Mouse (Mus musculus) stomach, embryonic 14.5 days (tissue): ENCODE results near the gene Tbx5. TPM values are rescaled to one million over a fixed set of nuclear protein-coding genes. Genes with fewer than 3 reads are reported as not detected.

Source experiments
- ATAC-seq: fragments of 200-750 bp; cut with Nextera tagmentation; 2 replicates; pipeline ENCODE4 v1.8.0; 2017; ENCODE audit warnings: low read depth, moderate TSS enrichment; ENCODE audit not compliant: insufficient number of reproducible peaks, insufficient read depth, low FRiP score
- H3K27ac ChIP-seq: fragments of 300-500 bp; sonication (generic); 2 replicates; pipeline ENCODE4 v1.5.1; 2014; ENCODE audit warnings: mild to moderate bottlenecking, low read length, moderate library complexity, mixed read lengths
- H3K27me3 ChIP-seq: fragments of 300-500 bp; sonication (generic); 2 replicates; pipeline ENCODE4 v1.6.1; 2014; ENCODE audit warnings: low read length, control low read depth, mixed read lengths; ENCODE audit not compliant: control insufficient read depth, insufficient read depth
- H3K36me3 ChIP-seq: fragments of 300-500 bp; sonication (generic); 2 replicates; pipeline ENCODE4 v1.6.1; 2014; ENCODE audit warnings: mild to moderate bottlenecking, control low read depth, low read length, moderate library complexity, mixed read lengths; ENCODE audit not compliant: control insufficient read depth, insufficient read depth
- H3K4me1 ChIP-seq: fragments of 300-500 bp; sonication (generic); 2 replicates; pipeline ENCODE4 v1.6.1; 2014; ENCODE audit warnings: low read length, control low read depth, mixed read lengths; ENCODE audit not compliant: control insufficient read depth, insufficient read depth
- H3K4me2 ChIP-seq: fragments of 300-500 bp; sonication (generic); replicated peaks from 2 replicates; pipeline ENCODE4 v1.6.1; 2014; ENCODE audit warnings: low read depth, low read length, control low read depth
- H3K4me3 ChIP-seq: fragments of 300-500 bp; sonication (generic); 2 replicates; pipeline ENCODE4 v1.5.1; 2014; ENCODE audit warnings: low read depth, low read length, control low read depth
- H3K9ac ChIP-seq: fragments of 300-500 bp; sonication (generic); replicated peaks from 2 replicates; pipeline ENCODE4 v1.6.1; 2014; ENCODE audit warnings: low read depth, mild to moderate bottlenecking, control low read depth, low read length, moderate library complexity, mixed read lengths
- H3K9me3 ChIP-seq: fragments of 300-500 bp; sonication (generic); 2 replicates; pipeline ENCODE4 v1.6.1; 2016; ENCODE audit warnings: low read depth, low read length, control low read depth; ENCODE audit not compliant: control insufficient read depth
- WGBS: fragments of 180-500 bp; shearing (Covaris S2); extraction: QIAGEN DNeasy Blood & Tissue Kit; methylation state at CpG from one replicate; pipeline ENCODE4 v1.1.7; 2014; 5-methylcytosine and 5-hydroxymethylcytosine counted together
- polyA plus RNA-seq: library from polyadenylated mRNA; unstranded; fragments of >200 nt; fragmentation: Nextera tagmentation; extraction: Ambion mirVana; gene quantifications from 2 replicates; pipeline ENCODE4 v1.2.1, GENCODE M21; 2014

Gene Tbx5
- polyA plus RNA-seq, 1 experiment from 2014 or later: 0.38 TPM

DNA sequence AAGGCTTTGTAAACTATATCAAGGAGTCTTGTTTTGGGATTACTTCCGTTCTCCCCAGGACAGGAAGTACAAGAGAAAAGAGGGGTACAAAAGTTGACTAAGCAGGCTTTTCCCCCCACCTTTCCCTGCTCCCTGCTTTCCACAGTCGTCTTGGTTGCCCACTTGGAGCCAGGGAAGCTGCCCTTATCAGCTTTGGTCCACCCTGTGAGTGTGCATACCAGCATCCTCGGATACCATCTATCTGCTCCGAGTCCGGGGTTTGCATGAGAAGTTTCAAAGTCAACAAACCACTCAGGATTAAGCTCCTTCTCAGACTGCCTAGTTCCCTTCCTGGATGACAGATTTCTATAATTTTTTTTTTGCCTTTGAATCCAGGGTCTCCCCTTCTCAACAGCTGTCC is 26.8 kb upstream of the Tbx5 start:
- Histone ChIP-seq H3K4me1 (no peaks in the 10 kb centered on the region), H3K27ac (no peak overlapping the region), H3K36me3 (no peaks in the 10 kb centered on the region), H3K4me3 (no peak overlapping the region), H3K27me3 (peaks cover 86% of the 10 kb centered on the region), H3K4me2 (no peak overlapping the region), H3K9ac (no peak overlapping the region), H3K9me3 (no peaks in the 10 kb centered on the region)
- WGBS: 2% methylated on average over 5 of the region's 5 CpGs
- ATAC-seq: no peak

DNA sequence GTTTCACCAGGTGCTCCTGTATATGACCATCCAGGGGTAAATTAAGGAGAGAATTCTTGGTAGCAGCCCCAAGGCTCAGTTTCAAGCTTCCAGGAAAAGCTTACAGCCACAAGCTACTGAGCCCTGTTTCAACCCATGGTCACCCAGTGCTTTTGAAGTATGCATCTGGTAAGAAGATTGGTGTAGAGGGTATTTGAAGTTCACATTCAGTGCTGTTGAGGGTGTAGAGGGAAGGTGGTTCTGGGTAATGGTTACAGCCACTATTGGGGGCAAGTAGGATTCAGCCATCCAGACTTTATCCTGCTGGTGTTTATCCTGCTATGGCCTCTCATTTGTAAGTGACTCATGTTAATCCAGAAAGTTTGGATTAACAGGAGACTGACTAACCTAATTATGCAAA is 26.0 kb upstream of the Tbx5 start:
- Histone ChIP-seq H3K27ac (no peak overlapping the region), H3K9ac (no peak overlapping the region), H3K4me1 (no peaks in the 10 kb centered on the region), H3K27me3 (peaks cover 82% of the 10 kb centered on the region), H3K4me2 (no peak overlapping the region), H3K4me3 (no peak overlapping the region), H3K36me3 (no peaks in the 10 kb centered on the region), H3K9me3 (no peaks in the 10 kb centered on the region)
- no peak for ATAC-seq

DNA sequence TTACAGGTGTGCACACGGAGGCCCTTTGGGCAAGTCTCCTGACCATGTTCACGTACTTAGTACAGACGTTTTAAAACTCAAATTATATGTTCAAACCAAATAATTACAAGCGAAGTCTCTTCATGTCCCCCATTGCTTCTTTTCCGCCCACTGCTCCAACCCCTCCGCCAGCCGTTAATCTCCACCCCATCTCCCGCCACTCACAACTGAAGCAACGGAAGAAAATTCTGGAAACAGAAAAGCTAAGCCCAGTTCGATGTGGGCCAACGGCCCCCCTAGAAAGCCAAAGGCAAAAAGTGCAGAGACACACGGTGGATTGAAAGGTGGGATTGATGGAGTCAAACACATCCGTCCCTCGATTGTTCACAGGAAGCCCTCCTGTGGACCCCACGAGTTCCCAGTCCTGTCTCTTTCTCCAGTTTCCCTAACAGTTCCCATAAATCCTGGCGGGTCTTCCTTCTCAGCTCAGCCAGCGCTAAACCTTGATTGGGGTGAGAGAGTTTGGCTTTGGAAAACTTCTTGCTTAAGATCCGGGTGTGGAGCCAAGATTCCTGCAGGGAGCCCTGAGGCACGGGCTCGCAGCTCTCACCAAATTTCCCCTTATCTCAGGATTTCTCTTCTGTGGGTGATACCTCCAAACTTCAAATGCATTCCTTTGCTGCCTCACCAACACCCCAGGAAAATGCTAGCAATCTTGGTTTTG is 24.8 kb upstream of the Tbx5 start:
- no peak overlapping the region for H3K9ac ChIP-seq
- no peak for ATAC-seq
- no peaks in the 10 kb centered on the region for H3K36me3 ChIP-seq
- H3K4me2 ChIP-seq: no peak overlapping the region
- H3K27me3 ChIP-seq: peaks cover 71% of the 10 kb centered on the region
- WGBS: 3% methylated on average over 20 of the region's 20 CpGs
- H3K9me3 ChIP-seq: no peaks in the 10 kb centered on the region
- no peaks in the 10 kb centered on the region for H3K4me1 ChIP-seq
- H3K27ac ChIP-seq: no peak overlapping the region
- no peak overlapping the region for H3K4me3 ChIP-seq

DNA sequence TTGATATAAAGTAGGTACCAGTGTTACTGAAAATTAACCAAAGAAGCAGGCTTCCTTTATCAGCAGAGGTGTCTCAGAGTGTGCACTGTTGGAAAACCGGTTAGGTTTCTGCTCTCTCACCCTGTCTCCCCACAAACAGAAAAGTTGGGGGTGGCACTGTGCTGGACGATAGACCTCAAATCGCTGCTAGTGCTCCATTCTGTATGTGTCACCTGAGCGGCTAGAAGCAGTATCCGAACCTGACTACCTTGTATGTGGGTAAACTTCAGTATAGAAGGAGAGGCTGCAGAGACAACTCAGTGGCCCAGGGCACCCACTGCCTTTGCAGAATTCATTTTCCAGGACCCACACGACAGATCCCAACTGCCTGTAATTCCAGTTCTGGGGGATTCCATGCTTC is 23.8 kb upstream of the Tbx5 start:
- no peaks in the 10 kb centered on the region for H3K4me1 ChIP-seq
- H3K4me2 ChIP-seq: no peak overlapping the region
- no peaks in the 10 kb centered on the region for H3K9me3 ChIP-seq
- H3K27me3 ChIP-seq: peaks cover 60% of the 10 kb centered on the region
- no peak overlapping the region for H3K9ac ChIP-seq
- WGBS: 54% methylated on average over 6 of the region's 6 CpGs
- H3K36me3 ChIP-seq: no peaks in the 10 kb centered on the region
- no peak for ATAC-seq
- H3K4me3 ChIP-seq: no peak overlapping the region
- H3K27ac ChIP-seq: no peak overlapping the region

DNA sequence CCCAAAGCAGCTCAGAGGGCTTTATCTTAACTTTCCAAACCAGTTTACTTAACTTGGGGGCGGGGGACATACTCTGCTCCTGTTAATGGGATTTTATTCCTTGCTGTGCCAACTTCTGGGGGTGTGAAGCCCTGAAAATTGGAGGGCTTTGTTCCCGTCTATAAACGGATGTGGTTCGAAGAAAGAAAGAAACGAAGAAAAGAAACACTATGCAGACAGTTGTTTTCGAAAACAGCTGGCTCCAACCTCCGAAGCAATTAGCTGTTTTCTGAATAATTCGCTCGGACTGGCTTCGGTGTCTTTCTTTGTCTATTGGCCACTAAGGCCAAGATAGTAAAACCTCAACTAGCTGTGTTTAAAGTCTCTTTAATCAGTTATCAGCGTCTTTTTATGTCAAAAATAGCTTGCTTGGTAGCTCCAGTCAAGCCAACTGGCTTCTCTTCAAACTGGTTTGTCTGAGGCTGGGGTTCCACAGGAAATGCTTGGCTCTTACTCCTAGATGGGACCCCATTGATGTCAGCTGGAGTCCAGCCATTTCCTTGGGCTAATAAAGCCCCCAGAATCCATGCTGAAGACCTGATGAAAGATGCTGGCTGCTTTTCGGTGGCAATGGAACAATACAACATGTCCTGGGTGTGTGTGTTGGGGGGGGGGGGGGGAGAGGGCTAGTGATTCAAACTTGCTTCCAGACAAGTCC is 21.3 kb upstream of the Tbx5 start:
- H3K9ac ChIP-seq: no peak overlapping the region
- peaks cover 7% of the 10 kb centered on the region; the same call in 1 of the 2 replicates for H3K9me3 ChIP-seq
- no peaks in the 10 kb centered on the region for H3K36me3 ChIP-seq
- no peaks in the 10 kb centered on the region for H3K4me1 ChIP-seq
- peaks cover 43% of the 10 kb centered on the region for H3K27me3 ChIP-seq
- H3K4me2 ChIP-seq: no peak overlapping the region
- no peak for ATAC-seq
- H3K27ac ChIP-seq: no peak overlapping the region
- WGBS: 60% methylated on average over 12 of the region's 12 CpGs
- no peak overlapping the region for H3K4me3 ChIP-seq

DNA sequence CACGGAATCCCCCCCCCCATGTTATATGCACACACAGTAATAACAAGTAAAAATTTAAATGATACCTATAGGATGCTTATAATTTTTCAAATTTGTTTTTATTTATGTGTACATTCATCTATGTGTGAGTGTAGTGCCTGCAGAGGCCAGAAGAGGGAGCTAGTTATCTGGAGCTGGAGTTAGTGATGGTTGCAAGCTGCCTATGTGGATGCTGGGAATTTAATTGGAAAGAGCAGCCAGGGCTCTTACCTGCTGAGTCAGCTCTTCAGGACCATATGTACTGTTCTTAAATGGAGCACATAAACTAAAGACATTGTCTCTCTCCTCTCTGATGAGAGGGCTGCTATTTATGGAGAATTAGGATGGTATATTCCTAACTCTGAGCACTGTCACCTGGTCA is 17.2 kb upstream of the Tbx5 start:
- 50% methylated on average over 1 of the region's 1 CpGs for WGBS
- Histone ChIP-seq H3K27me3 (peaks cover 5% of the 10 kb centered on the region; the same call in 1 of the 2 replicates), H3K4me2 (no peak overlapping the region), H3K36me3 (no peaks in the 10 kb centered on the region), H3K27ac (no peak overlapping the region), H3K9me3 (peaks cover 7% of the 10 kb centered on the region; the same call in 1 of the 2 replicates), H3K4me1 (no peaks in the 10 kb centered on the region), H3K9ac (no peak overlapping the region), H3K4me3 (no peak overlapping the region)
- ATAC-seq: no peak

DNA sequence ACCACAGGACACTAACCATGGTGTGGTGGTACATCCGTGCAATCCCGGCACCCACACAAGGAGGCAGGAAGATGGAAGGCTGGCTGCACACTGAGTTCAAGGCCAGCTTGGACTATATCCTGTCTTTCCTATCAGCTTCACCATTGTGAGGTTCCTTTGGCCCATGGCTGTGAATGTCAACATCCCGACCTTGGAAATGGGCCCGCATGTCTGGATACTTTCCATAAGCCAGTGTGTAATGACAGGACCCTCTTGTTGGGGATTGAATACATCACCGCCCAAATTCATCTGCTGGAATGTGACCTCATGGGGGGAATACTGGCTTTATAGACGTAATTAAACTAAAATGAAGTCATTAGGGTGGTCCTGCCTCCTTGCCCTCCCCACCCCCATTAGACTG is 12.0 kb upstream of the Tbx5 start:
- no peak overlapping the region for H3K27ac ChIP-seq
- ATAC-seq: no peak
- no peak overlapping the region for H3K4me2 ChIP-seq
- H3K9me3 ChIP-seq: peaks cover under 1% of the 10 kb centered on the region; the same call in 1 of the 2 replicates
- 0 out of 2 replicates have a peak, but pooled peaks cover 10% of the 10 kb centered on the region for H3K27me3 ChIP-seq
- H3K36me3 ChIP-seq: no peaks in the 10 kb centered on the region
- 85% methylated on average over 6 of the region's 6 CpGs for WGBS
- no peak overlapping the region for H3K4me3 ChIP-seq
- H3K4me1 ChIP-seq: no peaks in the 10 kb centered on the region
- H3K9ac ChIP-seq: no peak overlapping the region

DNA sequence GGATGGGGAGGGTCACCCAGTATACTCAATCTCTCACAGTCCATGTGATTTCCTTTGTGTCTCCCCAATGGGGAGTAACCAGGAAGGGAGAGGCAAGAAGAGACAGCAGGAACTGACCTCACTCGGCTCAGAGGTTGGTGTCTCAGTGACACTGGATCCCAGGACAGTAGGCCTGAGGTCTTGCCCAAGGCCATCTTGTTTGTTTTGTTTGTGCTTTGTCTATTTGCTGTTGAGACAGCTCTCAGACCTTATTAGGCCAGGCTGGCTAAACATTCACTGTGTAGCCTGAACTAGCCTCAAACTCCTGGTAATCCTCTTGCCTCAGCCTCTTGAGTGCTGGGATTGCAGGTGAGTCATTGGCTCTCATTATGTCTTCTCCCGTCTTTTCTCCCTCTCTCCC is 11.0 kb upstream of the Tbx5 start:
- Histone ChIP-seq H3K9ac (no peak overlapping the region), H3K27me3 (0 out of 2 replicates have a peak, but pooled peaks cover 12% of the 10 kb centered on the region), H3K36me3 (no peaks in the 10 kb centered on the region), H3K27ac (no peak overlapping the region), H3K4me2 (no peak overlapping the region), H3K4me3 (no peak overlapping the region), H3K9me3 (no peaks in the 10 kb centered on the region), H3K4me1 (no peaks in the 10 kb centered on the region)
- WGBS: 50% methylated on average over 2 of the region's 2 CpGs
- no peak for ATAC-seq
